Mouse (Mus musculus): ENCODE data around the gene Sarnp.
"Not testable (repeated sequence)": the region's sequence is repeated elsewhere in the genome, so short reads cannot be mapped to it uniquely, and the experiment has no call there.

Sarnp gene

DNA sequence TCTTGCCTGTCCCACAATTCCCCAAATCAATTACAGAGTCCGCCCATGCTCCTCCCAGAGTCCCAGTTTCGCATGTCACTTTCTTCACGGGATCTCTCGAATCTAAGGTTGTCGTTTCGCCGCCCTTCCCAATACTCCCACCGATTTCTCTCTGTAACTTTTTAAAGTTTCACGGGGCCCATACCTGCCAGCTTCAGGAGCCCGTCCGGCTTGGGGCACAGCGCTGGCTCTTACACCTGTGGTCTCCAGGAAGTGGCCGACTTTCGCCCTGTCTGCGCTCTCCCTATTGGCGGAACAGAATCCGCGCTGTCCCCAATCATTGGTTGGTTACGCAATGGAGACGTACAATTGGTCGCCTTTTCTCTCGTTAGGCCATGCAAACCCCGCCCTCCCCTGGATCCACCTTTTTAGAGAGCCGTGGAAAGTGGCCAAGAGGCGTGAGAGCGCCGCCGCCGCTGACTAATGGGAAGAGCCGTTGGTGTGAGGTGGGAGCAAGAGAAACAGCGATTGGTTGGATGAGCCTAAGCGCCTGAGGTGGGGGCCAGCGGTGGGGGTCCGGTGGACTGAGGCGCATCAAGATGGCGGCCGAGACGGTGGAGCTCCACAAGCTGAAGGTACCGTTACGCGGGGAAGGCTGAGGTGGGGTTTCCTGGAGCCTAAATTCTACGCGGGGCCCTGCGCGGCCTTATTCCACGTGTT lies 4.4 kb downstream of the Sarnp start, which contains the start of gene Ormdl2:
Ormdl2 (minus strand) TSS at position 288 of the 699 bp plus-strand sequence.
- DNase-seq (ENCODE audit: low read depth, low spot score) = peak; percentile 99

DNA sequence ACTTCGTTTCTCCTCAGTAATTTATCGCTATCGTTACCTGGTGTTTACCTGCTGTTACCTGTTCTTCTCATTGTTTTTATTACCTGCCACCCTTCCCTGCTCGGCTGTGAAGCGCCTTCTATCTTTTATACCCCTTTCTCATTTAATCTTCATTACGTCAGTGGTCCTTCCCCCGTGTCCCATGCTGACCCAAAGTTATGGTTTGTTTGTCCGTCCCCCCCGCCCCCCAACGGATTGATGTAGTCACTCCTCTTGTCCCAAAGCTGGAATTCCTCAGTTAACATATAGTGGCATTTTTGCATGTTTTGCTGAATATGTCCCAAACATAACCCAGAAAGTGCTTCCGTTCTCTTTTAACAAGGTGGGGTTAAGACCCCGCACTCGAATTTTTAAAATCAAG lies 5.0 kb downstream of the Sarnp start:
- no peak for DNase-seq (ENCODE audit: low read depth, low spot score)

DNA sequence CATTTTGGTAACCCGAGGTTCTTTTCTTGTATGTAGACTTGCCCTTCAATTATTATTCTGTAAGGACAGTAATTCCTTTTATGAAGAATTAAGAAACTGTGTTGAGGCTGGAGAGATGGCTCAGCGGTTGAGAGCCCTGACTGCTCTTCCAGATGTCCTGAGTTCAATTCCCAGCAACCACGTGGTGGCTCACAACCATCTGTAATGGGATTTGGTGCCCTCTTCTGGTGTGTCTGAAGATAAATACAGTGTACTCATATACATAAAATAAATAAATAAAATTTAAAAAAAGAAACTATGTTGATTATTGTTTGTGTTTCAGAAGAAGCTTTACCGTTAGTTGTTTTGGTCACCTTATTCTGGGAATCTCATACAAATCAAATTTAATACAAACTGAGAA lies 6.0 kb downstream of the Sarnp start:
- not testable (repeated sequence) for DNase-seq (ENCODE audit: low read depth, low spot score)

- no peak for DNase-seq (ENCODE audit: low read depth, low spot score)
Observed at GRCm38 (mm10) chr10:128823821-128824220, 6.7 kb downstream of the Sarnp start.

GRCm38 (mm10) chr10:128837400-128837799 lies 20.3 kb downstream of the Sarnp start:
- no peak for DNase-seq (ENCODE audit: low read depth, low spot score)

DNA sequence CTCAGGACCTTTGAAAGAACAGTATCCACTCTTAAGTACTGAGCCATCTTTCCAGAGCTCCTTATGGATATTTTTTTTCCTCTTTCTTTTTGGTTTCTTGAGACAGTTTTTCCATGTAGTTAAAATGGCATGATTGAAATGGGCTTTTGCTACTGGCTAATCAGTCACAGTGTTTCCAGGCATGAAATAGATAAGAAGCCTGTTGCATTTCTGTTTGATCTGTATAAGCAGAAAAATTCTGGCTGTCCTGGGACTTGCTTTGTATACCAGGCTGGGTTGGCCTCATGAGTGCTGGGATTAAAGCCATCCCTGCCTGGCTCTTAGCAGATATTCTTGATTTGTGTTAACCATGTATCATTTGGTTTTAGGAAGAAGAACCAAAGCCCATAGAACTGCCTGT lies 22.3 kb downstream of the Sarnp start:
- no peak for DNase-seq (ENCODE audit: low read depth, low spot score)

DNA sequence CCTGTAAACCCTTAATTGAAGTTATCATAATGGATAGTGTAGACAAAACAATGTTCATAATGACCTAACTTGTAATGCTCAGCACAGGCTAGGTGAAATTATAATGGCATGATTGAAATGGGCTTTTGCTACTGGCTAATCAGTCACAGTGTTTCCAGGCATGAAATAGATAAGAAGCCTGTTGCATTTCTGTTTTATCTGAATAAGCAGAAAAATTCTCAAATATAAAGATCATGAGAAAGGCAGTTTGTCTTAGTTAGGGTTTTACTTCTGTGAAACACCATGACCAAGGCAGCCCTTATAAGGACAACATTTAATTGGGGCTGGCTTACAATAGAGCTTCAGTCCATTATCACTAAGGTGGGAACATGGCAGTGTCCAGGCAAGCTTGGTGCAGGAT lies 23.5 kb downstream of the Sarnp start:
- no peak for DNase-seq (ENCODE audit: low read depth, low spot score)

DNA sequence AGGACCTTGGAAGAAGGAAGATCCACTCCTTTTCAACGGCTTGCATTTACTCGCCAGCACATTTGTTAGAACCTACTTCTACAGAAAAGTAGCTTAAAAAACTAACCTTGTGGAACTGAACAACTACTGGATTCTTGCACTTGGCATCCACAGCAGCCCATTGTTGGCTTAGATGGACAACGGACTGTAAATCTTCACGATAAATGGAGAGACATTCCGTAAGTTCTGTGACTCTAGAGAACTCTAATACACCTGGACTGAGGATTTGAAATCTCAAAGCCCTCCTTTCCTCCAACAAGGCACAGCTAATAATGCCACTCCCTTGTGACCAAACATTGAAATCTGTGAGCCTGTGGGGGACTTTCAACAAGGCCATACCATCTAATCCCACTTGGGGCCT lies 26.1 kb downstream of the Sarnp start:
- no peak for DNase-seq (ENCODE audit: low read depth, low spot score)

GRCm38 (mm10) chr10:128845516-128845915 lies 28.4 kb downstream of the Sarnp start:
- no peak for DNase-seq (ENCODE audit: low read depth, low spot score)

- DNase-seq (ENCODE audit: low read depth, low spot score) = no peak
Observed at GRCm38 (mm10) chr10:128846664-128847063, 29.5 kb downstream of the Sarnp start.

DNA sequence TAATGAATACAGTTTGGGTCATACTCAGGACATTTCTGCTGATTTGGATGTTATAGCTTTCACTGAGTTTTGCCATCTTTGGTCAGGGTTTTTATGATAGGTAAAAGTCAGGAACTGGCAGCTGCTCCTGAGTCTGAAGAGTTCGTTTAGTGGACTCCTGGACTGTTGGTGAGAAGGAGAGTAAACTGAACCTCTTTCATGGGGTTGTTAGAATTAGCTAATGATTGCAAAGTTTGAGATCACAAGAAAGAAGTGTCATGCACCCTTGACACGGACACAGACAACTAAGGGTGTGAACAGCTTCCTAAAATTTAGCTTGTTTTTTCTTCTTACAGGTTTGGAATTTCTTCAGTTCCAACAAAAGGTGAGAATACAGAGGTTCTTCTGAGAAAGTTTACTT lies 31.3 kb downstream of the Sarnp start:
- DNase-seq (ENCODE audit: low read depth, low spot score) = no peak

GRCm38 (mm10) chr10:128850339-128850738 lies 33.2 kb downstream of the Sarnp start:
- no peak for DNase-seq (ENCODE audit: low read depth, low spot score)

- no peak for DNase-seq (ENCODE audit: low read depth, low spot score)
Observed at GRCm38 (mm10) chr10:128861176-128861575, 44.0 kb downstream of the Sarnp start.

GRCm38 (mm10) chr10:128866042-128866441 lies 48.9 kb downstream of the Sarnp start:
- no peak for DNase-seq (ENCODE audit: low read depth, low spot score)

DNA sequence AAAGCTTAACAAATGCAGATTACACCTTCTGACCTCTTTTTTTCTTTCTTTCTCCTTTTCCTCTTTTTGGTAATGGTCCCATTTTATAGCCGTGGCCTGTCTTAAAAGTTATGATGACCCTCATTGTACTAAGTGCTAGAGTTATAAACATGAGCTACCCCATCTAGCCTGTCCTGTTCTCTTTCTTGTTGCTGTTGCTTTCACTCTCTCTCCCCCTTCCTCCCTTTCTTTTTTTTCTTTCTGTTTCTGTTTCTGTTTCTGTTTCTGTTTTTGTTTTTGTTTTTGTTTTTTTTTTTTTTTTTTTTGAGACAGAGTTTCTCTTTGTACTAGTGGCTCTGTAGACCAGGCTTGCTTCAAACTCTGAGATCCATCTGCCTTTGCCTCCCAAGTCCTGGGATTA lies 49.4 kb downstream of the Sarnp start:
- DNase-seq (ENCODE audit: low read depth, low spot score) = no peak

DNA sequence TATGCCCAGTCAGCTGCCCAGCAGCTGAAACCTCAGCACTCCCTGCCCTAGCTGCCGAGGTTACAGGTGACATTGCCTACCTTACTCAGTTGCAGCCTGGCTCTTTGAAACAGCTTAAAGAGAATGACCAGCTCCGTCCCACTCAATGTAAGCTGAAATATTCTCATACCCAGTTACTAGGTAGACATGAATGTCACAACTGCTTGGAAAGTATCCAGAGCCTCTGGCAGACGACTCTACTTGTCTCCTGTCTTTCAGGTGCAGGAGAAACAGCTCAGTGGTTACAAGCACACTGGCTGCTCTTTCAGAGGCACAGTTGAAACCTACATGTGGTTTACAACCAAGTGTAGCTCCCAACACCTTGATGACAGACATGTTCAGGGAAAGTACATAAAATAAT lies 53.2 kb downstream of the Sarnp start:
- DNase-seq (ENCODE audit: low read depth, low spot score) = no peak

DNA sequence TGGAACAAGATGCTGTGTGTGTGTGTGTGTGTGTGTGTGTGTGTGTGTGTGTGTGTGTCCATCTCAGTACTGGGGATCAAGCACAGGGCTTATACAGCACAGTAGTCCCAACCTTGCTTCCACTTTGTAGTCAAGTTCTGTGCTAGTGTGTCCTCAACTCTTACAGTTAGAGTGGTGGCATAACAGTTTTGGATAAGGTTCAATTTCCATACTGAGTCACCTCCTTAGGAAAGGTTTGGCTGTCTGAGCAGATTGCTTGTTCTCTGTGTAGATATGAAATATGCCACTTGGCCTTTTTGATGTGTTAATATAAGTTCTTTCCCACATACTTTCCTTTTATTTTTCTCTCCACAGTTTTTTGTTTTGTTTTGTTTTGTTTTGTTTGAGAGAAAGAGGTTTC lies 61.2 kb downstream of the Sarnp start:
- DNase-seq (ENCODE audit: low read depth, low spot score) = no peak

GRCm38 (mm10) chr10:128878811-128879210 lies 61.7 kb downstream of the Sarnp start:
- no peak for DNase-seq (ENCODE audit: low read depth, low spot score)

DNA sequence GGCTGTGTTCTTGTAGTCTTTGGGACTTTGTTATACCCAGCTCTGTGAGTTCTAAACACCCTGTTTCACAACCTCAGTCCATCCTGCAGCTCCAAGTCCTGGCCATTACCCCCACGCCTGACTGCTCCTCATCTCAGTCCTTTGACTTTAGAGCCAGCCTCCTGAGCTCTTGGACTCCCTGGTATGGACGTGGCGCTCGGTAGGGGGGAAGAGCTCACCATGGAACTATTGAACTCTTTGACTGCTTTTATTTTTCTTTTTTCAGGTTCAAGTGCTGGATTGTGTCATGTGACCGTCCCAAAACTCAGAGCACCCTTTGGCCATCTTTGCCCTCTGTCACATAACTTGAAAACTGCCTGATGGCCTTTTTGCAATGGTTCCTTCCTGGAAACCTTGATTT lies 64.9 kb downstream of the Sarnp start:
- no peak for DNase-seq (ENCODE audit: low read depth, low spot score)

GRCm38 (mm10) chr10:128888941-128889827 lies 72.1 kb downstream of the Sarnp start:
- DNase-seq (ENCODE audit: low read depth, low spot score) = no peak

DNA sequence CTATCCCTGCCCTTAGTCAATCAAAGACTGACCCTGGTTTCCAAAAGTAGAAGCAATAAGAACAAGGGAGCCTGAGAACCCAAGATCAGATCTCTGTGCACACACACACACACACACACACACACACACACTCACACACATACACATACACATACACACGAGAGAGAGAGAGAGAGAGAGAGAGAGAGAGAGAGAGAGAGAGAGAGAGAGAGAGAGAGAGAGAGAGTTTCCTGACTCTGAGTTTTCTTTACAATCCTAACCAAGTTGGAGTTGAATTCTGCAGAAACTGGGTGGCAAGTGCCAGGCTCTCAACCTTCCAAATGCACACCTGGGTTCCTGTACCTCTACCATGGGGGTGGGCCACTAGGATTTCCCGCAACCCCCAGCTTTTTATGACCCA lies 72.7 kb downstream of the Sarnp start:
- DNase-seq (ENCODE audit: low read depth, low spot score) = no peak

DNA sequence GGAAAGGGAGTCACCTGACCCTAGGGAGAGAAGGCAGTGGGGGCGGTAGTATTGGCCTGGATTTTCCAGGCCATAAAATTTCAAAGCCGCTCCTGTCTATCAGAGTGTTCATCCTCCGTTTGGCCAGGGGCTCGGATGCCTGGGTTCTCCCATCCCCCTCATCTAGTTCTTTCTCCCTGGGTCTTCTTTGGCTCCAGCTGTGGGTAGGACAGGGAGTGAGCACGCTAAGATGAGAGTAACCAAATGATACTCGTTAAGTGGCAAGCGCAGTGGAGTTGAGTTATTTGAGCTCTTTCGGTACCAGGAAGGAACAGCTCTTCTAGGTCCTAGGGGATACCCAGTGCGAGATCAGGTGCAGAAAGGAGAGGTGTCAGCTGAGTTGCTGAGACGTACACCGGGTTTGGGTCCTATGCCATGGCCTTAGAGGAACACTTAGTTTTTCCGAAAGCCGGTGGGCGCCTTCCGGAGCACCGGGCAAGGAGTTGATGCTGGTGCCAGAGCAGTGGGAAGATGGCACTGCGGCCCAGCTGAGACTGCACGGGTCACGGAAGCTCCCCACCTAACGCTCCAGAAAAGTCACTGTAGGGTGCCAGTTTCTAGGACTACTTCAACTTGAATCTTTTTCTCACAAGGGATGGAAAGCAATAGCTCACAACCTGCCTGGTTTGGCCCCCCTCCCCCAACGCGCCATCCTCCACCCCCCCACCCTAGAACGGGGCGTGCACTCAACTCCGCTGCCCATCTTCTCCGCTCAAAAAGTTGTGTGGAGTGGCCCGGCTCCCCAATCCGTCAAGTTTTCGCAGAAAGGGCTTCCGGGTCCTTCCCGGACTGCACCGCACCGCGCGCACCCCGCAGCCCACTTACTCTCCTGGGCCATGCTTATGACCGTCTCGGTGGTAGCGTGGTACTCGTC lies 73.5 kb downstream of the Sarnp start:
- DNase-seq (ENCODE audit: low read depth, low spot score) = no peak
